Mouse (Mus musculus): Measurements from ENCODE around the gene Tldc1. TPM values are rescaled to one million over a fixed set of nuclear protein-coding genes. Genes with fewer than 3 reads are reported as not detected.

The Tldc1 gene
- polyA plus RNA-seq, 1 experiment from 2014 or later = 9.5 TPM

DNA sequence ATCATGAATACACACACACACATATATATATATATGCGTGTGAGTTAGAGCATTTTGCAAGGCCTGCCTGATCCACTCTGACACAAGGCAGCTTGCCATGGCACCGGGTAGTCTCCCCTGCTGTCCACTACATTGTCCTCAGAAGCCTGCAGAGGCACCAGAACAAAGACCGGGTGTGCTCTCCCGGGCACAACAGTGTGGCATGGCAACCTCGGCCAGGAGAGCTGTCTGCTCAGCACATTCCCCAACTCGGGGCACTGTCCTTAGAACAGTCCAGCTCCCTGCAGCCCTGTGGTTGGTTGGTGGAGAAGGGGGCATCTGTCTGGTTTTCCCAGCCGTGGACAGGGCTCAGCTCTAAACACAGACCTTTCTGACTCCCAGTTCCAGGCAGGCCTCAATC, 41.1 kb upstream of the Tldc1 start:
- Histone ChIP-seq H3K9ac (ENCODE audit: low read depth, low read length) (no peak overlapping the region), H3K27me3 (replicated peaks; ENCODE audit: control insufficient read depth, insufficient read depth, low read length) (no peaks in the 10 kb centered on the region), H3K27ac (ENCODE audit: low read depth, low read length) (no peak overlapping the region), H3K9me3 (ENCODE audit: control insufficient read depth, low read length) (no peaks in the 10 kb centered on the region), H3K4me2 (no peak overlapping the region), H3K4me3 (ENCODE audit: low read depth, low read length) (no peak overlapping the region), H3K36me3 (ENCODE audit: control insufficient read depth, insufficient read depth, low read length) (peaks cover 14% of the 10 kb centered on the region), H3K4me1 (replicated peaks; ENCODE audit: control insufficient read depth, insufficient read depth, low read length) (peaks cover 28% of the 10 kb centered on the region)
- WGBS = 87% methylated on average over 7 of the region's 7 CpGs
- DNase-seq (ENCODE audit: low spot score) (no peak), ATAC-seq (replicated peaks; ENCODE audit: low FRiP score) (no peak)

DNA sequence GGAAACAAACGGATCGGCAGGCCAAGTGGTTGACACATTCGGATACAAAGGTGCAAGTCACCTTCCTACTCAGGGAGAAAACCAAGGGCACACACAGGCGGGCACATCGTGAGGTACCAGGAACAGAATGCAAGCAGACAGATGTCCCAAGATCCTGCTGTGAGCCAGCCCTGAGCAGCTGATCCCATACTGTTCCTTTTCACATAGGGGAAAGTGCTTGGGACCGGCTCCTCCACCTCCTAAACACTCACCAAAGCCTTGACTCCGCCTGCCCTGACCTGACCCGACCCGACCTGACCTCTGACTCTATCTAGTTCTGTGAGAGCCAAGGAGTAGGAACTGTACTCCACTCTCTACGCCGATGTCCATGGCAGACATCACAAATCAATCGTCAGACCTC, 39.2 kb upstream of the Tldc1 start:
- 48% methylated on average over 12 of the region's 12 CpGs for WGBS
- Histone ChIP-seq H3K27me3 (replicated peaks; ENCODE audit: control insufficient read depth, insufficient read depth, low read length) (no peaks in the 10 kb centered on the region), H3K4me1 (replicated peaks; ENCODE audit: control insufficient read depth, insufficient read depth, low read length) (peaks cover 44% of the 10 kb centered on the region), H3K27ac (ENCODE audit: low read depth, low read length) (no peak overlapping the region), H3K9me3 (ENCODE audit: control insufficient read depth, low read length) (no peaks in the 10 kb centered on the region), H3K4me3 (ENCODE audit: low read depth, low read length) (no peak overlapping the region), H3K9ac (ENCODE audit: low read depth, low read length) (no peak overlapping the region), H3K36me3 (ENCODE audit: control insufficient read depth, insufficient read depth, low read length) (peaks cover 14% of the 10 kb centered on the region), H3K4me2 (no peak overlapping the region)
- DNase-seq (ENCODE audit: low spot score) (no peak), ATAC-seq (replicated peaks; ENCODE audit: low FRiP score) (no peak)

DNA sequence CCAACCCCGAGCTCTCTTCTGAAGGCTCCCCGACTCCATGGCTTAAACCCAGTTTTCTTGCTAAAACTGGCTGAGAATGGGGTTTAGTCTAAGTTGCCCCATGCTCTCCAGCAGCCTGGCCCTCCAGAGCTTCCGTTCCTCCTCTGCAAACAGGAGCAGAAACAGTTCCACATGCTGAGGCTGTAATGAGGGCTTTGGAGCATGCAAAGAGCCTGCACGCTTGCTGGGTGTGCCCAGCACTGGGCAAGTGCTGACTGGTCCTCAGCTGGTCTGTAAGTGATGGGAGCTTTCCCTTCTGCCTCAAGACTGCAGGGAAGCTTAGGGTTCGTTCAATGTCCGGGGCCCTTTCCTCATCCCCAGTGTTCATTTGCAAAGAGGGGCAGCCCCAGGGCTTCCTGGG, 38.0 kb upstream of the Tldc1 start:
- no peak overlapping the region for H3K27ac ChIP-seq (ENCODE audit: low read depth, low read length)
- no peaks in the 10 kb centered on the region for H3K9me3 ChIP-seq (ENCODE audit: control insufficient read depth, low read length)
- peaks cover 54% of the 10 kb centered on the region for H3K4me1 ChIP-seq (replicated peaks; ENCODE audit: control insufficient read depth, insufficient read depth, low read length)
- H3K9ac ChIP-seq (ENCODE audit: low read depth, low read length) = no peak overlapping the region
- no peaks in the 10 kb centered on the region for H3K27me3 ChIP-seq (replicated peaks; ENCODE audit: control insufficient read depth, insufficient read depth, low read length)
- peaks cover 11% of the 10 kb centered on the region for H3K36me3 ChIP-seq (ENCODE audit: control insufficient read depth, insufficient read depth, low read length)
- ATAC-seq (replicated peaks; ENCODE audit: low FRiP score) = no peak
- WGBS = 79% methylated on average over 6 of the region's 6 CpGs
- no peak for DNase-seq (ENCODE audit: low spot score)
- H3K4me2 ChIP-seq = no peak overlapping the region
- H3K4me3 ChIP-seq (ENCODE audit: low read depth, low read length) = no peak overlapping the region

GRCm38 (mm10) chr8:119812650-119813431, 34.6 kb upstream of the Tldc1 start:
- H3K27me3 ChIP-seq (replicated peaks; ENCODE audit: control insufficient read depth, insufficient read depth, low read length) = no peaks in the 10 kb centered on the region
- 36% methylated on average over 12 of the region's 12 CpGs for WGBS
- no peak for DNase-seq (ENCODE audit: low spot score)
- no peak overlapping the region for H3K4me3 ChIP-seq (ENCODE audit: low read depth, low read length)
- peak overlapping the region; percentile 44 for H3K4me2 ChIP-seq
- H3K9ac ChIP-seq (ENCODE audit: low read depth, low read length) = no peak overlapping the region
- H3K36me3 ChIP-seq (ENCODE audit: control insufficient read depth, insufficient read depth, low read length) = peaks cover 4% of the 10 kb centered on the region; the same call in 1 of the 2 replicates
- no peaks in the 10 kb centered on the region for H3K9me3 ChIP-seq (ENCODE audit: control insufficient read depth, low read length)
- peak overlapping the region; percentile 71 for H3K27ac ChIP-seq (ENCODE audit: low read depth, low read length)
- ATAC-seq (replicated peaks; ENCODE audit: low FRiP score) = peak; percentile 41
- H3K4me1 ChIP-seq (replicated peaks; ENCODE audit: control insufficient read depth, insufficient read depth, low read length) = peaks cover 40% of the 10 kb centered on the region

GRCm38 (mm10) chr8:119811925-119812324, 33.7 kb upstream of the Tldc1 start:
- Histone ChIP-seq H3K27me3 (replicated peaks; ENCODE audit: control insufficient read depth, insufficient read depth, low read length) (no peaks in the 10 kb centered on the region), H3K4me1 (replicated peaks; ENCODE audit: control insufficient read depth, insufficient read depth, low read length) (peaks cover 36% of the 10 kb centered on the region), H3K27ac (ENCODE audit: low read depth, low read length) (peak overlapping the region; percentile 71), H3K4me2 (no peak overlapping the region), H3K4me3 (ENCODE audit: low read depth, low read length) (no peak overlapping the region), H3K9ac (ENCODE audit: low read depth, low read length) (0 out of 2 replicates have a peak overlapping the region, but pooled peaks have one; percentile 14), H3K36me3 (ENCODE audit: control insufficient read depth, insufficient read depth, low read length) (peaks cover 6% of the 10 kb centered on the region; the same call in 1 of the 2 replicates), H3K9me3 (ENCODE audit: control insufficient read depth, low read length) (no peaks in the 10 kb centered on the region)
- ATAC-seq (replicated peaks; ENCODE audit: low FRiP score) = 0 out of 2 replicates have a peak, but pooled peaks have one; percentile 13
- 40% methylated on average over 6 of the region's 6 CpGs for WGBS
- no peak for DNase-seq (ENCODE audit: low spot score)

- 78% methylated on average over 14 of the region's 14 CpGs for WGBS
- peaks cover 6% of the 10 kb centered on the region; the same call in 1 of the 2 replicates for H3K36me3 ChIP-seq (ENCODE audit: control insufficient read depth, insufficient read depth, low read length)
- no peak overlapping the region for H3K4me3 ChIP-seq (ENCODE audit: low read depth, low read length)
- H3K4me1 ChIP-seq (replicated peaks; ENCODE audit: control insufficient read depth, insufficient read depth, low read length) = peaks cover 34% of the 10 kb centered on the region
- DNase-seq (ENCODE audit: low spot score) = no peak
- H3K9me3 ChIP-seq (ENCODE audit: control insufficient read depth, low read length) = no peaks in the 10 kb centered on the region
- no peaks in the 10 kb centered on the region for H3K27me3 ChIP-seq (replicated peaks; ENCODE audit: control insufficient read depth, insufficient read depth, low read length)
- H3K4me2 ChIP-seq = no peak overlapping the region
- H3K9ac ChIP-seq (ENCODE audit: low read depth, low read length) = no peak overlapping the region
- no peak for ATAC-seq (replicated peaks; ENCODE audit: low FRiP score)
- H3K27ac ChIP-seq (ENCODE audit: low read depth, low read length) = no peak overlapping the region
Observed at GRCm38 (mm10) chr8:119810953-119811499, 32.8 kb upstream of the Tldc1 start.

DNA sequence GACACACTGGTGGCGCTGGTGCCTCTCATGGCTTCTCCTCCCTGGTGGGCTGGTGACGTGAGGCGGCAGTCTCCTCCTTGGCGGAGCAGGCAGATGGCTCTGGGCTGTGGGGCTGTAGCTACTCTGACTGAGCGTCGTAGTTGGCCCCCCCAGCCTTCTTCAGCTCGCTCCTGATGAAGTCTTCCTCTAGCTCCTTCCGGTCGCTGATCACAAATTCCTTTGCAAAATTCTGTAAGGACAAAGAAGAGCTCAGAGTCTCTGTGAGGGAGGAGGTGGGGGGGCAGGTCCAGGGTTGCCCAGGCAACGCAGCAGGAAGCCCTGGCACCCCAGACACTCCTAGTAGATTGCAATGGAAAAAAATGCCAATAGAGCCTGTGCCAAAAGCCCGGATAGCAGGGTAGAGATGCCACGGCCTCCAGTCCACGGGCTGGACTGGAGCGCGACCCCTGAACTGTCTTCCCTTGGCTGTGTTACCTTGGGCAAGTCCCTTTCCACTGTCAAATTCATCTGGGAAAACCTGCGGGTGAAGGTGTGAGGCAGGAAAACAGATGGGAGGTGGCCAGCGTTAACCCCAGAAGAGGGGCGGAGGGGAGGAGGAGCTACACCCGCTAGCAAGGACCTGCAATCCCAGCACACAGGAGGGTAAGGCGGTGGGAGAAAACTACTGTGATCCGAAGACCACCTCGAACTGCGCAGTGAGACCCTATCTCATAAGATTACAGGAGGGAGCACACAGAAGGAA, 32.1 kb upstream of the Tldc1 start:
- Histone ChIP-seq H3K36me3 (ENCODE audit: control insufficient read depth, insufficient read depth, low read length) (peaks cover 4% of the 10 kb centered on the region; the same call in 1 of the 2 replicates), H3K9ac (ENCODE audit: low read depth, low read length) (no peak overlapping the region), H3K27me3 (replicated peaks; ENCODE audit: control insufficient read depth, insufficient read depth, low read length) (no peaks in the 10 kb centered on the region), H3K27ac (ENCODE audit: low read depth, low read length) (no peak overlapping the region), H3K4me2 (no peak overlapping the region), H3K9me3 (ENCODE audit: control insufficient read depth, low read length) (no peaks in the 10 kb centered on the region), H3K4me1 (replicated peaks; ENCODE audit: control insufficient read depth, insufficient read depth, low read length) (peaks cover 34% of the 10 kb centered on the region), H3K4me3 (ENCODE audit: low read depth, low read length) (no peak overlapping the region)
- no peak for ATAC-seq (replicated peaks; ENCODE audit: low FRiP score)
- DNase-seq (ENCODE audit: low spot score) = no peak
- WGBS = 86% methylated on average over 23 of the region's 23 CpGs

GRCm38 (mm10) chr8:119809620-119810019, 31.4 kb upstream of the Tldc1 start:
- H3K4me1 ChIP-seq (replicated peaks; ENCODE audit: control insufficient read depth, insufficient read depth, low read length) = peaks cover 34% of the 10 kb centered on the region
- ATAC-seq (replicated peaks; ENCODE audit: low FRiP score) (no peak), DNase-seq (ENCODE audit: low spot score) (no peak)
- no peaks in the 10 kb centered on the region for H3K9me3 ChIP-seq (ENCODE audit: control insufficient read depth, low read length)
- H3K4me2 ChIP-seq = no peak overlapping the region
- H3K9ac ChIP-seq (ENCODE audit: low read depth, low read length) = no peak overlapping the region
- WGBS = 95% methylated on average over 9 of the region's 9 CpGs
- no peak overlapping the region for H3K4me3 ChIP-seq (ENCODE audit: low read depth, low read length)
- peaks cover 4% of the 10 kb centered on the region; the same call in 1 of the 2 replicates for H3K36me3 ChIP-seq (ENCODE audit: control insufficient read depth, insufficient read depth, low read length)
- H3K27ac ChIP-seq (ENCODE audit: low read depth, low read length) = no peak overlapping the region
- no peaks in the 10 kb centered on the region for H3K27me3 ChIP-seq (replicated peaks; ENCODE audit: control insufficient read depth, insufficient read depth, low read length)
